Mouse (Mus musculus) lung, postnatal 4 days (tissue): ENCODE measurements at regions not wholly inside any gene's neighbourhood (a gene's known extent, or its start where the extent isn't known, plus 50 kb on each side); places are given as distances from the start of the nearest gene placed in this dataset.
A peak's percentile ranks its signal among the peaks of the same experiment; 100 is the strongest.

Source experiments
- DNase-seq, 2 experiments: peaks; one replicate each; pipeline ENCODE4 v3.0.0; 2021

DNA sequence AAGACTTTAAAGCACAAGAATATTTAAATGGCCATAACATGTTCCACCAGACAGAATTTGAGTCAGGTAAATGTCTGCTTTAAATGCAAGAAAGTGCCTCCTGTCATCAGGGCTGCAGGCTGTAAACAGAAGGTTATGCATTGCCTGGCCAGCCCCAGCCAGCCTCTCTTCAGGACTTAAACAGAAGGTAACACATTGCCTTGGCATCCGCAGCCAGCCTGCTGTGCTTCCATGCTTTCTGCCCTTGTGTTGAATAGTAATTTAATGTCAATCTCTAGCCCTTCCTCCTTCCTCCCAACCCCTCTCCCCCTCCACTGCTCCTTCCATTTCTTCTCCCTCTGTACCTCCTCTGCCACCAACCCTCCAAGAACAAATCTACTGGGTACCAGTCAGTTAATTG lies 362.4 kb upstream of the Prickle1 start:
- DNase-seq: no peak

DNA sequence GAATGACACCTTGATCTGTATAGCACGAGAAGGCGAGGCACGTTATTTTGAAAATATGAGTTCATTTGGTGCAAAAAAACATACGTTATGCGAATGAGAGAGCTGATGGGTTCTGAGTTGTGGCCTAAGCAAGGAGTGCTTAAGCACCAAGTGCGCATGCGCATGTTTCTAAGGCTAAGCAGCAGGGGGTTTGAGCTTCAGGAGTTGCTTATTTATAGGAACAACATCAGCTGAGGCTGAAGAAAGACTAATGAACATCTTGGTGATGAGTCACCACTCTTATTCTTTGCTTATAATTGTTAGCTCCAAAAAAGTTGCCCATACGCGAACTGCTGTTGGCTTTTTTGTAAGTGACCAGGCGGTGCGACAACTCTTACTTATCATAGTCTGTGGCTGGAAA lies 361.1 kb upstream of the Prickle1 start:
- DNase-seq: no peak

DNA sequence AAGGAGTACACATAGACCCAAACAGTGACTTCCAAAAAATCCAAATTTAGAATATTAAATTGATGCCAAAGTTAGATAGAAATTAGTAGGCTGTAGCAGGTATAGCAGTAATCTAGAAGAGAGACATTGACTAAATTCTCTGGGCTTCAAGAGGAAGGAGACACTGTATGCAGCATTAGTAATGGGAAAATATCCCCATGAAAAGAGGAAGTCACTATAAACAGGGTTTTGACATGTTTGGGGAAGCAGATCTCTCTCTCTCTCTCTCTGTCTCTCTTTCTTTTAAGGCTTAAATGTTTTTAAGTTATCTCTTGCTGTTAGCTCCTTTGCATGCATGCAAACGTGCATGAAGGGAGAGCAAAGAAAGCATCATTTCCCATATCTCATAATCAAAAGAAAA lies 357.9 kb upstream of the Prickle1 start:
- DNase-seq: no peak

- no peak for DNase-seq
Observed at GRCm38 (mm10) chr15:93950441-93950840, 354.8 kb upstream of the Prickle1 start.

GRCm38 (mm10) chr15:93948902-93949301 lies 353.2 kb upstream of the Prickle1 start:
- DNase-seq: no peak

GRCm38 (mm10) chr15:93943545-93943944 lies 347.9 kb upstream of the Prickle1 start:
- DNase-seq: no peak

GRCm38 (mm10) chr15:93932971-93933496 lies 337.3 kb upstream of the Prickle1 start:
- DNase-seq: peak in 1 of 2 experiments; percentile 10

GRCm38 (mm10) chr15:93926842-93927241 lies 331.2 kb upstream of the Prickle1 start:
- DNase-seq: no peak

- no peak for DNase-seq
Observed at GRCm38 (mm10) chr15:93926262-93926661, 330.6 kb upstream of the Prickle1 start.

DNA sequence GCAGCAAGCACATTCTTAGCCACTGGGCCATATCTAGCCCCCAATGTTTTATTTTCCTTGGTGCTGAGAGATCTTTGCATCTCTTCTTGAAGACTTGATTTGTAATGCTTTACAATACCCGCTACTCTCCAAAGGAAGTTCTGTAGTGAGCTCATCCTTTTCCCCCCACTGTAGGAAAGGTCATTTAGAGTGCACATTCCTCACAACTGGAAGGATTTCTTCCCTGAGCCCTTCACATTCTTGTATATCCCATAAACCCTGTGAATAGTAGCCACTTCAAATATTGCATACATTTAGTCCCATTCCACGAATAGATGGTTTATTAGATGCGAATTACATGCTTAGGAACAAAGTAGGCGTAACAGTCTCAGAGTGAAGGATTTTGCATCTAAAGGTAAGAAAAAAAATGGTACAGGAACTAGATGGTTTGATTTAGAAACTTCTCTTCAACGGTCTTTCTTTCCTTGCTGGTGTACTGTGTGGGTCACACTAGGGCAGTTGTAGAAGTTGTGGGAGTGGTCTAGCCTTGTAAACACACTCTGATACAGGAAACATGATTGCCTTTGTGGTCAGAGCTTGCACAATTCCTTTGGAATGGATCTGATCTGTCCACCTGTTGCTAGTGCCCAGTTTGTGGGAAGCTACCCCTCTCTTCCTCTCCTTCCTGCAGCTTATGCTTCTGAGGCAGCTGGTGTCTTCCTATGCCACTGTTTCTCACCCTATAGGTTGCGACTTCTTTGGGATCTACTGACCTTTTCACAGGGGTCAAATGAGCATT lies 326.0 kb upstream of the Prickle1 start:
- DNase-seq: no peak

DNA sequence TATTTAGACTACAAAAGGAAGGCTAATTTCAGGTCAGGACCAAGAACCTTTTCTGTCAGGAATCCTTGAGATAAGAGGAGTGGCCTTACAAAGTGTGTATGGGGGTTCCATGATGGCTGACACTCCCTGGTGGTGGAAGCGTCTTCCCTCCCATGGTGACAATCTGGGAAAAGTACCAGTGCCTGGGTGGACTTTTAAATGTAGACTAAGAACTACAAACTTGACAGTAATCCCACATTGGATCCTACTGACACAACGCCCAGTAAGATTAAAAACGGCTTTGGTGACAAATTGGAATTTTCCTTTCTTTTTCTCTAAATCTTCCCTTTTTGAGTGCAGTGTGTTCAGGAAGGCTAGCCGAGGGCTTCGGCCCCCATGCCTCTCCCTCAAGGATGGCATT lies 325.3 kb upstream of the Prickle1 start:
- DNase-seq: no peak

DNA sequence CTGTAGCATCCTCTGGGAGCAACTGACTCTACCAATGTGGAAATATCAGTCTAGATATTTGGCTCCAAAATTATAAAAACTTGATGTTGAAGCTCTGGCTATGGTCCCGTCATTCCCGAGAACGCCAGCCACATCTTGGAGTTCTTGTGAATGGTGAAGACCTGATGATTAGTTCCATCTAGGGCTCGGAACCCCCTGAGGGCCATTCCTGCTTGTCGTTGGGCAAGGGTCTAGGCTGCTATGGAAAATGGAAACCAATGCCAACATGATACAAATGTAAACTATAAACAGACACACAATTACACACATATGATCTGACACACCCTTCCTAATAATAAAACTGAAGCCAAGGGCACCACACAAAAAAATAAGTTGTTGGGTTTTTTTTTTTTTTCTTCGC lies 323.9 kb upstream of the Prickle1 start:
- DNase-seq: no peak

DNA sequence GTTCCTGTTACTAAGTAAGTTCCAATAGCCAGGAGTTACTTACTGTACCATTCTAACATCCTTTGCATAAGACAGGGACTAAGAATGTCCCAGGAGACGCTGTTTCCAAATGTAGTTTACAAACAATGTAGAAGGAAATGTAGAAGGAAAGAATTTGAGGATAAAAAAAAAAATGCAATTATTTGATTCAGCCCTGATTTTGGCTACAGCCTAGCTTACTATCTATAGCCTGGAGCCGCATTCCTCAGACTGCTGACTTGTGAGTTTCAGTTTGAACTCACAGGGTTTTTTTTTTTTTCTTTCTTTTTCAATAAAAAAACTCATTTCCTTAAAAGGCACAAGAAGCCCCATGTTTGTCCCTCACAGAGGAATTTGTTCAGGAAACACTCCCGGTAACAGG lies 321.2 kb upstream of the Prickle1 start:
- no peak for DNase-seq

DNA sequence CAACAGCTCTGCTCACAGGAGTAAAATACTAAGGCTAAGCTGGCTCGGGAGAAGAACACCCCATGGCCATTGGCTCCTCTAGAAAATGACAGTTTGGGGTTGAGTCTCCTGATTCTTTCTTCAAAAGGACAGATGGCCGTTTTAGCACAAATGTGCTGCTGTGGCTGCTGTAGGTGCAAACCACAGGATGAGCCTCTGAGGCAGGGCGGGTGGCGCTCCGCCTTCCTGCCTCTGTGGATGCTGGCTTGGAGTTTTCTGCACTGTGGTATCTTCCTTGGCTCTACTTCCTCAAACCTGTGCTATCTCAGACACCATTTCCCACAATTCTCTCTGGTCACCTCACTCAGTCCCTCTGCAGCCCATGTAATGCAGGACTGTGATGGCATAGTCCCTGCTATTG lies 317.8 kb upstream of the Prickle1 start:
- no peak for DNase-seq

GRCm38 (mm10) chr15:93913041-93913440 lies 317.4 kb upstream of the Prickle1 start:
- DNase-seq: no peak

DNA sequence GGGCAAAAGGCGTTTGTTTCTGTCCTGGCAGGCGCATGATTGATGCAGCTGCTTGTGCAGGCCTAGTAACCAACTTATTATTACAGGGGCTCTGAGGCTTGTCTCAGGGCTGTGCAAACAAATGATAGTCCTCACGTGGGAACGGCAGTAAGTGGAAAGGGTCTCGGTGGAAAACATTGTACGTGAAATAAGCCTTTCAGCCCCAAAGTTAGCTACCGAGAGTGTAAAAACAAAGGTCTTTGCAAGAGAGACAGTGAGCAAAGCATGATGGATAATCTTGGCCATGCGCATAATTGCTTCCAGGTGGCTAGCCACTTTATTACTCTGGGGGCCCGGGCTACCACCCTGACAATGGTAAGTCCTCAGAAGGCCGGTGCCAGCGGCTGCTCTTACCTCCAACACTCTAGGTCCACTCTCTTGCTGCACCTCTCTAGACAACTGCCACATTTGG lies 315.3 kb upstream of the Prickle1 start:
- DNase-seq: no peak

DNA sequence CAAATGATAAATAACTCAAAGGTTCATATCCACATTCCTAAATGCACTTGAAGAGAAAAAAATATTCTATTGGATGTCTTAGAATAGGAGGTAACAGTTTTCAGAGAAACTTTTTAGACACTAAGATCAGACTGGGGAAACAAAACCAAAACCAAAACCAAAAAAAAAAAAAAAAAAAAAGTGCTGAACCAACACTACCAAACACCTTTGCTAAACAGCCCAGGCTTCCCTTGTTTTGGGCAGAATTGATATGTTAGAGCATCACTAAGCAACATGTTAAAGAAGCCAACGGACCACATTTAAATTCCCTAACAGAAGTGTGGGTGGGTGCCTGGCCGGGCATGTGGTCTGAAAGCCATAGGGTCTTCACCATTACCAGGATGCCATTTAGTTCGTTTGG lies 314.5 kb upstream of the Prickle1 start:
- no peak for DNase-seq

- no peak for DNase-seq
Observed at GRCm38 (mm10) chr15:93903671-93904603, 308.2 kb upstream of the Prickle1 start.

- no peak for DNase-seq
Observed at GRCm38 (mm10) chr15:93882826-93883225, 287.1 kb upstream of the Prickle1 start.

- no peak for DNase-seq
Observed at GRCm38 (mm10) chr15:93881276-93881675, 285.6 kb upstream of the Prickle1 start.

GRCm38 (mm10) chr15:93880302-93880701 lies 284.6 kb upstream of the Prickle1 start:
- no peak for DNase-seq

- DNase-seq: no peak
Observed at GRCm38 (mm10) chr15:93879006-93879405, 283.3 kb upstream of the Prickle1 start.

- DNase-seq: no peak
Observed at GRCm38 (mm10) chr15:93876335-93876734, 280.6 kb upstream of the Prickle1 start.

GRCm38 (mm10) chr15:93875685-93876084 lies 280.0 kb upstream of the Prickle1 start:
- DNase-seq: no peak
